Mouse (Mus musculus) intestine, embryonic 16.5 days (tissue): Measurements from ENCODE around the gene Apba2. TPM values are rescaled to one million over a fixed set of nuclear protein-coding genes. Genes with fewer than 3 reads are reported as not detected.

Source experiments
- ATAC-seq: fragments of 200-750 bp; cut with Nextera tagmentation; 2 replicates; pipeline ENCODE4 v1.8.0; 2017; ENCODE audit warnings: moderate TSS enrichment, moderate library complexity
- H3K27ac ChIP-seq: fragments of 300-500 bp; sonication (generic); 2 replicates; pipeline ENCODE4 v1.5.1; 2014; ENCODE audit warnings: mild to moderate bottlenecking, low read length
- H3K27me3 ChIP-seq: fragments of 300-500 bp; sonication (generic); replicated peaks from 2 replicates; pipeline ENCODE4 v1.6.1; 2014; ENCODE audit warnings: low read length, control low read depth, mixed read lengths; ENCODE audit not compliant: control insufficient read depth, insufficient read depth
- H3K36me3 ChIP-seq: fragments of 300-500 bp; sonication (generic); 2 replicates; pipeline ENCODE4 v1.6.1; 2014; ENCODE audit warnings: low read length, control low read depth; ENCODE audit not compliant: control insufficient read depth, insufficient read depth
- H3K4me1 ChIP-seq: fragments of 300-500 bp; sonication (generic); 2 replicates; pipeline ENCODE4 v1.6.1; 2014; ENCODE audit warnings: low read length, control low read depth, mixed read lengths; ENCODE audit not compliant: control insufficient read depth, insufficient read depth
- H3K4me2 ChIP-seq: fragments of 300-500 bp; sonication (generic); 2 replicates; pipeline ENCODE4 v1.6.1; 2014; ENCODE audit warnings: low read depth, low read length, control low read depth
- H3K4me3 ChIP-seq: fragments of 300-500 bp; sonication (generic); 2 replicates; pipeline ENCODE4 v1.5.1; 2014; ENCODE audit warnings: mild to moderate bottlenecking, low read length
- H3K9ac ChIP-seq: fragments of 300-500 bp; sonication (generic); 2 replicates; pipeline ENCODE4 v1.6.1; 2014; ENCODE audit warnings: low read depth, low read length
- H3K9me3 ChIP-seq: fragments of 300-500 bp; sonication (generic); 2 replicates; pipeline ENCODE4 v1.6.1; 2016; ENCODE audit warnings: low read length, control low read depth; ENCODE audit not compliant: control insufficient read depth
- WGBS: fragments of 180-500 bp; shearing (Covaris S2); extraction: QIAGEN DNeasy Blood & Tissue Kit; methylation state at CpG from one replicate; pipeline ENCODE4 v1.1.7; 2014; 5-methylcytosine and 5-hydroxymethylcytosine counted together
- polyA plus RNA-seq: library from polyadenylated mRNA; unstranded; fragments of >200 nt; fragmentation: Nextera tagmentation; extraction: Ambion mirVana; gene quantifications from 2 replicates; pipeline ENCODE4 v1.2.1, GENCODE M21; 2015

Gene Apba2
- polyA plus RNA-seq, 1 experiment from 2014 or later, result 5.0 TPM

DNA sequence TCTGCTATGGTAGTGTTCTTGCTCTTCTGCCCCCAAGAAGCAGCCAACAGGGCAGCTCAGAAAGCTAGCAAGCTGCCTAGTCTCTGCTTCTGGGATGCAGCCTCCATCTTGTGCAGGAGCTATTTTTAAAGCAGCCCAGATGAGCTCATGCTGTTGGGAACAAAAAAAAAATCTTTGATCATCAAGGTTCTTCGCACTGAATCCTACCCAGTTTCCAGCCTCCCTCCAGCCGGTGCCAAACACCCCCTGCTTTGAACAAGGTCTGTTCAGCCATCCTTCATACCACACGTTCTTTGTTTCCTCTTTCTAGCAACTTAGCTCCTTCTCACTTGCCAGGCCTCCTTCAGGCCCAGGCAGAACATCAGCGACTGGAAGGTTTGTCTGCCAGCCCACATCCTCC is 278.0 kb downstream of the Apba2 start:
- Histone ChIP-seq H3K27ac (no peak overlapping the region), H3K36me3 (no peaks in the 10 kb centered on the region), H3K4me2 (no peak overlapping the region), H3K4me3 (no peak overlapping the region), H3K9me3 (no peaks in the 10 kb centered on the region), H3K27me3 (no peaks in the 10 kb centered on the region), H3K9ac (no peak overlapping the region), H3K4me1 (no peaks in the 10 kb centered on the region)
- WGBS, result 72% methylated on average over 4 of the region's 4 CpGs
- no peak for ATAC-seq

- no peaks in the 10 kb centered on the region for H3K4me1 ChIP-seq
- no peak overlapping the region for H3K27ac ChIP-seq
- H3K27me3 ChIP-seq, result no peaks in the 10 kb centered on the region
- H3K36me3 ChIP-seq, result no peaks in the 10 kb centered on the region
- no peak overlapping the region for H3K4me2 ChIP-seq
- H3K9ac ChIP-seq, result no peak overlapping the region
- H3K9me3 ChIP-seq, result no peaks in the 10 kb centered on the region
- no peak for ATAC-seq
- WGBS, result 66% methylated on average over 3 of the region's 3 CpGs
- H3K4me3 ChIP-seq, result no peak overlapping the region
Observed at GRCm38 (mm10) chr7:64785040-64785439, 283.5 kb downstream of the Apba2 start.

GRCm38 (mm10) chr7:64791145-64791544 is 289.6 kb downstream of the Apba2 start:
- Histone ChIP-seq H3K4me3 (no peak overlapping the region), H3K36me3 (no peaks in the 10 kb centered on the region), H3K9me3 (no peaks in the 10 kb centered on the region), H3K4me2 (no peak overlapping the region), H3K9ac (no peak overlapping the region), H3K27ac (0 out of 2 replicates have a peak overlapping the region, but pooled peaks have one; percentile 29), H3K27me3 (no peaks in the 10 kb centered on the region), H3K4me1 (peaks cover 5% of the 10 kb centered on the region; the same call in 1 of the 2 replicates)
- peak; percentile 52; the same call in 1 of the 2 replicates for ATAC-seq
- 51% methylated on average over 9 of the region's 9 CpGs for WGBS

DNA sequence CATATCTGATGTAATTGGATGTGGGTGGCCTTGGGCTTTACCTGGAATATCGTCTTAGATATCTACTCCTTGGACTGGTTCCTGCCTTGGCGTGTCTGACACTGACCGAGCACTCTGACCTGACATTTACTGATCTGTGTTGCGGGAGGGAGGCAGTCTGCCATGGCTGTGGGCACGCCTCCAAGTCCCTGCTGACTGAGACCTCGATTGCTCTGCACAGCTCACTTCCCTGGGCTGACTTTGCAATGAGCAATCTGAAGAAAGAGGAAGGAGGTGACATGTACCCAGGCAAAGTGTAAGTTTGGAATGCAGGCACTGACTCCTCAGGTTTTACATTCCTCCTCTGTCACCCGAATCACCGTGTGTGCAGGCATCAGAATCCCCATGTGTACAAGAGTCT is 290.5 kb downstream of the Apba2 start:
- no peak overlapping the region for H3K9ac ChIP-seq

DNA sequence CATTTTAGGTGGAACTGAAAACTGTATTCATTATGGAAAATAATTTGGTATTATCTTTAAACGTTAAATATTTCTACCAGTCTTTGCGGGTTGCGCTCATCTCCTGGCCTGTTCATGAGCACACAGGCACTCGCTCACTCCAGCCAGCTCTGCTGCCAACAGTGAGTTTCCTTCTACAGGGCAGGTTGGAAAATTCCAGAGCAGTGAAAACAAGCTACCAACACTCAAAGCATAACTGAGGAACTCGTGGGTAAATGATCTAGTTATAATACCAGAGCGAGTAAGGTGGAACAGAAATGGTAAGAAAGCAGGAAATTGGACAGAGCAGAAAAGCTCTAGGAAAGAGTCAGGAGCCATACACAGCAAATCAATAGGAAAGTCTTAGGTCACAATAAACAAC is 294.0 kb downstream of the Apba2 start:
- no peak for ATAC-seq
- 79% methylated on average over 6 of the region's 6 CpGs for WGBS
- H3K27me3 ChIP-seq, result no peaks in the 10 kb centered on the region
- H3K4me2 ChIP-seq, result no peak overlapping the region
- H3K4me3 ChIP-seq, result no peak overlapping the region
- H3K27ac ChIP-seq, result no peak overlapping the region
- no peak overlapping the region for H3K9ac ChIP-seq
- H3K9me3 ChIP-seq, result no peaks in the 10 kb centered on the region
- no peaks in the 10 kb centered on the region for H3K36me3 ChIP-seq
- H3K4me1 ChIP-seq, result peaks cover 5% of the 10 kb centered on the region; the same call in 1 of the 2 replicates

More for the DNA sequence above, 290.5 kb downstream of the Apba2 start:
- Histone ChIP-seq H3K9me3 (no peaks in the 10 kb centered on the region), H3K4me3 (no peak overlapping the region), H3K36me3 (no peaks in the 10 kb centered on the region), H3K27me3 (no peaks in the 10 kb centered on the region), H3K4me1 (peaks cover 5% of the 10 kb centered on the region; the same call in 1 of the 2 replicates), H3K27ac (no peak overlapping the region), H3K4me2 (no peak overlapping the region)
- WGBS, result 50% methylated on average over 8 of the region's 8 CpGs
- no peak for ATAC-seq

Other genes starting within 250 kb of the Apba2 start
- 5.8 and 6.4 TPM in 2 replicates for gene Mtmr10, start 214.1 kb upstream of the Apba2 start, polyA plus RNA-seq
- gene Fan1, start 127.6 kb upstream of the Apba2 start, polyA plus RNA-seq, result 3.3 and 3.8 TPM in 2 replicates
- gene Mphosph10, start 109.4 kb upstream of the Apba2 start, polyA plus RNA-seq, result 30.9 and 34.0 TPM in 2 replicates
- 114 and 117 TPM in 2 replicates for gene Mcee, start 109.1 kb upstream of the Apba2 start, polyA plus RNA-seq